Mouse (Mus musculus) lung, embryonic 16.5 days (tissue): Measurements from ENCODE around the gene Patj. TPM values are rescaled to one million over a fixed set of nuclear protein-coding genes. Genes with fewer than 3 reads are reported as not detected.

Experiments
- ATAC-seq: fragments of 200-750 bp; cut with Nextera tagmentation; 2 replicates; pipeline ENCODE4 v1.8.0; 2017; ENCODE audit warnings: low read depth, mild to moderate bottlenecking, moderate library complexity
- H3K27ac ChIP-seq: fragments of 300-500 bp; sonication (generic); 2 replicates; pipeline ENCODE4 v1.5.1; 2014; ENCODE audit warnings: mild to moderate bottlenecking, control low read depth, low read length
- H3K27me3 ChIP-seq: fragments of 300-500 bp; sonication (generic); 2 replicates; pipeline ENCODE4 v1.6.1; 2014; ENCODE audit warnings: low read depth, low read length, mixed read lengths; ENCODE audit not compliant: control insufficient read depth, insufficient read depth
- H3K36me3 ChIP-seq: fragments of 300-500 bp; sonication (generic); 2 replicates; pipeline ENCODE4 v1.6.1; 2014; ENCODE audit warnings: low read length; ENCODE audit not compliant: control insufficient read depth, insufficient read depth
- H3K4me1 ChIP-seq: fragments of 300-500 bp; sonication (generic); replicated peaks from 2 replicates; pipeline ENCODE4 v1.6.1; 2014; ENCODE audit warnings: low read length, mixed read lengths; ENCODE audit not compliant: control insufficient read depth, insufficient read depth
- H3K4me2 ChIP-seq: fragments of 300-500 bp; sonication (generic); 2 replicates; pipeline ENCODE4 v1.6.1; 2014; ENCODE audit warnings: low read depth, low read length, control low read depth
- H3K4me3 ChIP-seq: fragments of 300-500 bp; sonication (generic); 2 replicates; pipeline ENCODE4 v1.5.1; 2014; ENCODE audit warnings: mild to moderate bottlenecking, low read length, control low read depth
- H3K9ac ChIP-seq: fragments of 300-500 bp; sonication (generic); 2 replicates; pipeline ENCODE4 v1.6.1; 2014; ENCODE audit warnings: low read length, control low read depth
- H3K9me3 ChIP-seq: fragments of 300-500 bp; sonication (generic); 2 replicates; pipeline ENCODE4 v1.6.1; 2016; ENCODE audit warnings: low read length; ENCODE audit not compliant: control insufficient read depth
- WGBS: fragments of 180-500 bp; shearing (Covaris S2); extraction: QIAGEN DNeasy Blood & Tissue Kit; methylation state at CpG from one replicate; pipeline ENCODE4 v1.1.7; 2014; 5-methylcytosine and 5-hydroxymethylcytosine counted together
- polyA plus RNA-seq: library from polyadenylated mRNA; unstranded; fragments of >200 nt; fragmentation: Nextera tagmentation; extraction: Ambion mirVana; gene quantifications from 2 replicates; pipeline ENCODE4 v1.2.1, GENCODE M21; 2015

The Patj gene
- polyA plus RNA-seq, 1 experiment from 2014 or later: 21.2 TPM

DNA sequence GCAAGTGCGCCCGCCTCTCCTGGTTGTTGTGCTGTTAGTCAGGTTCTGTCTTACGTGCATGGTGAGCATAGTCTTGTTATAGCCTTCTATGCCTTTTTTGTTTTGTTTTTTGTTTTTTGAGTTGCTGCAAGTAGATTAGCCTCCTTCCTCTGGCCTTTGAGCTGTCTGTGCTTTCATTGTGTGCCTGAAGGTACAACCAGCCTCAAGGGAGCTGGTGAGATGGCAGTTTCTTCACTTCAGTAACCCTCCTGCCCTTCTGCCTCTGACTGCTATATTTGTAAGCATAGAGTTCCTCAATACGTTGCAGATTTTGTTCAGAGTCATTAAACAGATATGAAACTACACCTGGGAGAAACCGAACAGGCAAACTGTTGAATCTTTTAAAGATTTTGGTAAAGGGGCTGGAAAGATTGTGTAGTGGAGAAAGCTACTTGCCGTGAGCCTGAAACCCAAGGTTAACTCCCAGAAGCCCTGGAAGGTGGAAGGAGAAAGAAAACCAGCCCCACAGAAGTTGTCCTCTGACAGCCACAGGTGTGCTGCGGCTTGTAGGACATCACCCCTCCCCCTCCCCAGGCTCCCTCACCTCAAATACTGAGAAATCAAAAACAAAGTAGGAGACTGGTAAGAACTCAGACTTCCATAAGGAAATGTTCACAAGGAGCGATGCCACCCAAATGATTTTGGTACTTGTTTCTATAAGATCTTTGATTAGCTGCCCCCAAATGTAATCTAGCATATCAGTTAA is 43.8 kb downstream of the Patj start:
- H3K27ac ChIP-seq: no peak overlapping the region
- no peaks in the 10 kb centered on the region for H3K9me3 ChIP-seq
- no peak overlapping the region for H3K4me3 ChIP-seq
- H3K9ac ChIP-seq: no peak overlapping the region
- ATAC-seq: no peak
- H3K4me1 ChIP-seq: no peaks in the 10 kb centered on the region
- H3K4me2 ChIP-seq: no peak overlapping the region
- 85% methylated on average over 8 of the region's 8 CpGs for WGBS
- H3K27me3 ChIP-seq: no peaks in the 10 kb centered on the region
- H3K36me3 ChIP-seq: no peaks in the 10 kb centered on the region

DNA sequence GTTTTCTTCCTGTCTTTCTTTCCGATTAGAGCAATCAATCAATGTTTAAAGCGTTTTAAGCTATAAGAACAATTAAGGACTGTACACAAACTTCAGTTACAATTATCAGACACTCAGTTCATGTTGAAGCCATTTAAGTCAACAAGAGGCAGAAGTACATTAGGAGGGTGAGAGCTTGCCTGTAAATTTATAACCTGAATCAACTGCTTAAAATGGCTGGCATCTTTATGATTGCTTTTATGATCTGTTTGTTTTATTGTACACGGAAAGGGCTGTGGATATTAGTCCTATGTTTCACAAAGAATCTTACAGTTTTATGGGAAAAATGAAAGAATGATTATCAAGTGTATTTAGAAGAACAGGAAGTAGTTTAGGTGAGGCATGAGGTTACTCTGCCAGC is 45.7 kb downstream of the Patj start:
- no peaks in the 10 kb centered on the region for H3K4me1 ChIP-seq
- 57% methylated on average over 3 of the region's 3 CpGs for WGBS
- no peak overlapping the region for H3K4me2 ChIP-seq
- no peaks in the 10 kb centered on the region for H3K36me3 ChIP-seq
- H3K27ac ChIP-seq: no peak overlapping the region
- H3K9me3 ChIP-seq: no peaks in the 10 kb centered on the region
- H3K27me3 ChIP-seq: no peaks in the 10 kb centered on the region
- H3K4me3 ChIP-seq: no peak overlapping the region
- H3K9ac ChIP-seq: no peak overlapping the region
- no peak for ATAC-seq

DNA sequence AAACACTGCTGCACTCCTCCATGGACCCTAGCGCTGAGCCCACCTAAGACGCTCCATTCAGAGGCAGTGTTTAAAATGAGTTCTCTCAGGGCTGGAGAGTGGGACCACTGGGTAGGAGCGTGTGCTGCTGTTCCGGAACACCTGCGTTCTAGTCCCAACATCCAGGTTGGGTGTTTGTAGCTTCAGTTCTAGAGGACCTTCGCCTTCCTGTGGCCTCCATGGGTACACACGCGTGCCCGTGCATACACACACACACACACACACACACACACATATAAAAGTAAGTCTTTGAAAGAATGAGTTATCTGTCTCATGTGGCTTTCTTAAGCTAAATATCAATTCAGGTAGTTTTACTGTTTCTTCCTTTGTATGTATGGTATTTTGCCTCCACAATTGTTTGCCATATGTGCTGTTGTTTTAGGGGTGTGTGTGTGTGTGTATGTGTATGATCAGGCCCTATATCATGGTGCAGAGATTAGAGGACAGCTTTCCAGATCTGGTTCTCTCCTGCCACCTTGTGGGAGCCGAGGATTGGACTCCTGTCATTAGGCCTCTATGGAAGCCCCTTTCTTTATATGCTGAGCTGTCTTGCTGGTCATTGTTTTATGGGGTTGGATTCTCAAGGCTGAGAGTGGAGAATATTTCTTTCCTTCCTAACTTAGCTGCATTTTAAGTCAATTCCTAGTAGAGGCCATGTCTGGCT is 49.0 kb downstream of the Patj start:
- Histone ChIP-seq H3K4me3 (no peak overlapping the region), H3K9ac (no peak overlapping the region), H3K4me1 (no peaks in the 10 kb centered on the region), H3K4me2 (no peak overlapping the region), H3K27ac (no peak overlapping the region), H3K27me3 (no peaks in the 10 kb centered on the region), H3K36me3 (no peaks in the 10 kb centered on the region), H3K9me3 (no peaks in the 10 kb centered on the region)
- 84% methylated on average over 10 of the region's 10 CpGs for WGBS
- peak; percentile 60; the same call in 1 of the 2 replicates for ATAC-seq

DNA sequence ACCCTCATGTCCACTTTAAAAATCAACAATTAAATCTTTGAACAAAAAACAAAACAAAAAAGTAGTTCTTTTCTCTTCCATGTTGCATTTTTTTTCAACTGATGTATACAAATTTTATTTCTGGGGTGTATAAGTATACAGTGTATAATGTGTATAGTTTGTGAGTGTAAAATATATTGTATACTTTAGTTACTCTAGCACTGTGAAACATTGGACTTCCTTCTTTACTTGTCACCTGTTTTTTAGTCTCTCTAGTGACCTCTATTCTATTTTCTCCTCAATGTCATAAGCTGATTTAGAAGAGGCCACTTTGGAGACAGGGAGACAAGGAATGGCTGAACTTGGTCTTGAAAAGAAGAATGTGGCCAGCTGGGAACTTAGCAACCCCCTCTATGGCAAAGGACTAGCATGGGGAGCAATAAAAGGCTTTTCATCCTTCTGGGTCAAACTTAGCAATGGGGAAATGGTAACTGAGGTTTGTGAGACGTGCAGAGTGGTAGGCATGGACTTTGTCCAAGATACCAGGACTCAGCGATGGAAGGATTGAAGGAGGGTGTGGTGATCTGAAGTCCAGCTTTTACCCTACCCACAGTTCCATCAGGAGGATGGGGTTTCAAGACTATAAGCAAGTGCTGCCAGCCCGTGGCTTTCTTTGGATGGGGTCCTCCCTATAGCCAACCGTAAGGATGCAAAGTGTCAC is 54.1 kb downstream of the Patj start:
- Histone ChIP-seq H3K9ac (no peak overlapping the region), H3K27me3 (no peaks in the 10 kb centered on the region), H3K4me3 (no peak overlapping the region), H3K9me3 (no peaks in the 10 kb centered on the region), H3K4me1 (no peaks in the 10 kb centered on the region), H3K27ac (no peak overlapping the region), H3K36me3 (no peaks in the 10 kb centered on the region), H3K4me2 (no peak overlapping the region)
- 66% methylated on average over 4 of the region's 4 CpGs for WGBS
- no peak for ATAC-seq

DNA sequence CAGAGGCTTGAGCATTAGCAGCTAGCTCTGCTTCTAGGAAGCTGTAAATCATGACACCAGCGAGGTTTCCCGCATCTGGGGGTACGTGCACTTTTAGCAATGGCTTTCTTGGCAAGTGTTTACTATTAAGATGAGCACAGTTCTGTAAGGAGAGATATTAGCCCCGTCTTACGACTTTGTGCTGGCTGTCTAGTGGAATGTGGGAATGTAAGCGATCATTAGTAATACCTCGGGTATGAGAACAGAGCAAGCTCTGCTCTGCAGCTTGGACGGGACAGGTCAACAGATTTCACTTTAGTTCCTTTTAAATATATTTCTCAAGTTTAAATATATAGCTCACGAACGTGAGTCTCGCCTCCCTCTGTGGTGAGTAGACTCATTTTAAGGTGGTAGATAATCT is 54.7 kb downstream of the Patj start:
- Histone ChIP-seq H3K4me1 (no peaks in the 10 kb centered on the region), H3K9ac (no peak overlapping the region), H3K4me2 (no peak overlapping the region), H3K4me3 (no peak overlapping the region), H3K27me3 (no peaks in the 10 kb centered on the region), H3K9me3 (no peaks in the 10 kb centered on the region), H3K27ac (no peak overlapping the region), H3K36me3 (no peaks in the 10 kb centered on the region)
- 57% methylated on average over 11 of the region's 11 CpGs for WGBS
- no peak for ATAC-seq

DNA sequence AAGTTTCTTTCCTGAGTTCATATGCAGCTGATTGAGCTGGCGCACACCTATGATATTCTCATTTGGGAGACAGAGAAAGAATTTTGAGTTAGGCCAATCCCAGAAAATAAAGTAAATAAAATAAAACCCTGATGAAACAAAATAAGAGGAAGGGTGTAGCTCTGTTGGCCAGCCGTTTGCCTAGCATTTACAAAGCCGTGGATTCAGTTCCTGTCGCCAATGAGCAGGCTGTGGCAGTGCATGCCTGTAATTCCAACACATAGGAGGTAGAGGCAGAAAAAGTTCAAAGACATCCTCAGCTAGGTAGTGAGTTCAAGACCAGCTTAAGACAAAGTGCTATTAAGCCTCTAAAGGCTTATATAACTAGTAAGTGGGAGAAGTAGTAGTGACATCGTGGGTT is 55.2 kb downstream of the Patj start:
- ATAC-seq: no peak
- H3K27me3 ChIP-seq: no peaks in the 10 kb centered on the region
- 77% methylated on average over 5 of the region's 5 CpGs for WGBS
- H3K4me3 ChIP-seq: no peak overlapping the region
- H3K4me1 ChIP-seq: no peaks in the 10 kb centered on the region
- H3K9ac ChIP-seq: no peak overlapping the region
- no peak overlapping the region for H3K27ac ChIP-seq
- no peak overlapping the region for H3K4me2 ChIP-seq
- no peaks in the 10 kb centered on the region for H3K9me3 ChIP-seq
- H3K36me3 ChIP-seq: no peaks in the 10 kb centered on the region

DNA sequence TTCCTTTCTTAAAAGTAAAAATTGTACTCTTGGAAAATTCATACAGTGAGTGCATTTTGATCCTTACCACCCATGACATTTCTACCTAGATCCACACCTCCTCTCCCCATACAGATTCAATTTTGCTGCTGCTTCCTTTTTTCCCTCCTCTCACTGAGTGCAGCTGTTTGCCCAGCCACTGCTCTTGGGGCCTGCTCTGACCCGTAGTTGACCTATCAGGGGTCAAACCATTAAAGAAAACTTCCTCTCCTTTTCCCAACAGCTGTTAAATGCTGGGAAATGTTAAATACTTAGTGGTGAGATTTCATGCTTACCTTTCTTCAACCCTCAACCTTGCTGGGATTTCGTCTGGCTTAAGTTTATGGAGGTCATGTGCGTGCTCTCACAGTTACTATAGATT is 55.7 kb downstream of the Patj start:
- 57% methylated on average over 3 of the region's 3 CpGs for WGBS
- Histone ChIP-seq H3K4me3 (no peak overlapping the region), H3K27me3 (no peaks in the 10 kb centered on the region), H3K4me1 (no peaks in the 10 kb centered on the region), H3K9me3 (no peaks in the 10 kb centered on the region), H3K27ac (no peak overlapping the region), H3K9ac (no peak overlapping the region), H3K36me3 (no peaks in the 10 kb centered on the region), H3K4me2 (no peak overlapping the region)
- ATAC-seq: no peak

DNA sequence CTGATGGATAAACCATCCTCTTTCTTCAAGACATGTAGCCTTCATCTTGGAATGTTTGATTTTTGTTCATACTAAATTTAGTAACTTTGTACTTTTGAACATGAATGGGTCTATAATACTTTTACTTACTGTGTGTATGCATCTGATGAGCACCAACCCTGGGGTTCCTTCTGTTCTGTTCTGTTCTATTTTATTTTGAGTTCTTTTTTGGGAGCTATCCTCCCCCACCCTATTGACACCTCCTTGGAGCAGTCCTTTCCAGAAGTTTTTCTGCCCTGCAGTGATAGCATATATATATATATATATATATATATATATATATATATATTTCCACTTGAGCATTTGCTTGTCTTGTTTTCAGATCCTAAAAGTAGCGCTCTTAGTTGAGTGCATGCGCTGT is 57.1 kb downstream of the Patj start:
- Histone ChIP-seq H3K9ac (no peak overlapping the region), H3K27ac (no peak overlapping the region), H3K27me3 (no peaks in the 10 kb centered on the region), H3K36me3 (no peaks in the 10 kb centered on the region), H3K4me1 (no peaks in the 10 kb centered on the region), H3K9me3 (no peaks in the 10 kb centered on the region), H3K4me3 (no peak overlapping the region), H3K4me2 (no peak overlapping the region)
- ATAC-seq: no peak
- WGBS: 93% methylated on average over 2 of the region's 2 CpGs

DNA sequence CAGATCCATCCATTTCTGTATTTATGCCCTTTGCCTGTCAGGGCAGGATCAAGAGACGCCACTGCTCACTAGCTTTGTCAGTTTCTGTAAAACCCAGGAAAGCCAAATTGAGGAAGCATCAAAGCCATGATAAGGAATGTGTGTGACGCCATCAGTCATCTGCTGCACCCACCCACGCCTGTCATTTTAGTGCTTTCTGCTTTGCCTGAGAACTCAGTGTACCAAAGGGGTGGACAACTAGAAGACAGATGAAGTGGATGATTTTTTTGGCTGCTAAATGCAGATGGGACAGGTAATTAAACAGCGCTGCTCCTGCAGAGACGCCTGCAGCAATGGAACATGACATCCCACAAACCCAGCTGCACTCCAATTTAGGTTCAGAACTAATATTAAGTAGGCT is 57.6 kb downstream of the Patj start:
- no peaks in the 10 kb centered on the region for H3K27me3 ChIP-seq
- no peak overlapping the region for H3K4me3 ChIP-seq
- H3K36me3 ChIP-seq: no peaks in the 10 kb centered on the region
- H3K4me2 ChIP-seq: no peak overlapping the region
- no peak for ATAC-seq
- no peak overlapping the region for H3K9ac ChIP-seq
- no peaks in the 10 kb centered on the region for H3K9me3 ChIP-seq
- H3K27ac ChIP-seq: no peak overlapping the region
- H3K4me1 ChIP-seq: no peaks in the 10 kb centered on the region
- 65% methylated on average over 5 of the region's 5 CpGs for whole genome bisulfite sequencing
